Mouse (Mus musculus) cerebellum, adult (tissue): ENCODE results near the gene Jmjd1c.

ENCODE experiments used
- ATAC-seq: cut with Nextera tagmentation; 2 replicates; pipeline ENCODE4 v1.9.2; 2017; ENCODE audit warnings: mild to moderate bottlenecking, moderate library complexity, mixed read lengths; ENCODE audit not compliant: insufficient number of reproducible peaks, low FRiP score, low TSS enrichment

Gene Jmjd1c

DNA sequence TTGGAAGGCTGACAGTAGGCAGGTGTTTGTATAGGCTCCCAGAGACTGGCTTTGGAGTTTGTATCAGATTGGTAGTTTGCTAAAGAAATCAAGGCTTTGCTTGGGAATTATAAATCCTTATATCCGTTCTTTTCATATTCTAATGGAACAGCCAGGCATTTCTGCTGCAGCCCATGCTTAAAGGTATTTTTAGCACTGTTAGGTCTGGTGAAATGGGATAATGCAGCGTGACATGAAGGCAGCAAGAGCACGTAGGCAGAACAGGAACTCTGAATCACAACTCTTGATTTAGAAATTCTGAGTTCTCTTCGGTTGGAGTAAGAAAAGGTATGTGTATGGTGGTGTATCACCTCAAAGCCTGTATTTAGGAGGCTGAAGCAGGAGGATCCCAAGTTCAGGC, 28.2 kb downstream of the Jmjd1c start:
- ATAC-seq: no peak

DNA sequence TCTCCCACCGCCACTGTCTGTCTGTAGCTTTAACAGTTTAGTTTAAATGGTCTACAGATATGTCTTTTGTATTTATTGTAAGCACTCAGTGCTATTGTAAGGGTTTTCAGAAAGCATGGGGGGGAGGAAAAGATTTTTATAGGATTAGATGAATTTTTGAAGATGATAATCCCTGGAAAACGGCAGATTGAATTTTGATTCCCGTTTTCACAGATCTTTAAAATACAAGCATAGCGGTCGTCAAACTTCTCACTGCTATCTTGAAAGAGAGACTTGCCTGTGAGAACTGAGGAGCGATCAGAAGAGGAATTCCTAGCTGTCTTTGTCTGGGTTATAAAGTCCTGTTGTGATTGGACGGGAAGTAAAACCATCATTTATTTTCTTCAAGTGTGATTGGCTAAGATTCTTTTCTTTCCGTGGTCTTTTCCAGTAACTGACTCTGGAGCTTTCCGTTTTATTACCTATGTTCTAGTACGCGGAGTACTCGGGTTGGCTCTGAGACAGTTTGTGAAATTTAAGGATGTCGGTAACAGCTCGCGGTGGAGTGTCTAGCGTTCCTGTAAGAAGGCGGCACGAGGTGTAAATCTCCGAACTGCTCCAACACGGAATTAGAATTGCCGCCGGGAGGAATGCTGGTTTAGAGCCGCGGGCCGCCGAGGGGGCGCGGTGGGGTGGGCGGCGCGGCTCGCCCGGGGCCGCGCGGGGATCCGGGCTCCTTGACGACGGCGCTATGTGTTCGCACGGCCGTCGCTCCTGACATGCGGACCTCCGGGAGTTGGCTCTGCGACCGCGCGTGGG, 30.3 kb downstream of the Jmjd1c start:
- no peak for ATAC-seq

DNA sequence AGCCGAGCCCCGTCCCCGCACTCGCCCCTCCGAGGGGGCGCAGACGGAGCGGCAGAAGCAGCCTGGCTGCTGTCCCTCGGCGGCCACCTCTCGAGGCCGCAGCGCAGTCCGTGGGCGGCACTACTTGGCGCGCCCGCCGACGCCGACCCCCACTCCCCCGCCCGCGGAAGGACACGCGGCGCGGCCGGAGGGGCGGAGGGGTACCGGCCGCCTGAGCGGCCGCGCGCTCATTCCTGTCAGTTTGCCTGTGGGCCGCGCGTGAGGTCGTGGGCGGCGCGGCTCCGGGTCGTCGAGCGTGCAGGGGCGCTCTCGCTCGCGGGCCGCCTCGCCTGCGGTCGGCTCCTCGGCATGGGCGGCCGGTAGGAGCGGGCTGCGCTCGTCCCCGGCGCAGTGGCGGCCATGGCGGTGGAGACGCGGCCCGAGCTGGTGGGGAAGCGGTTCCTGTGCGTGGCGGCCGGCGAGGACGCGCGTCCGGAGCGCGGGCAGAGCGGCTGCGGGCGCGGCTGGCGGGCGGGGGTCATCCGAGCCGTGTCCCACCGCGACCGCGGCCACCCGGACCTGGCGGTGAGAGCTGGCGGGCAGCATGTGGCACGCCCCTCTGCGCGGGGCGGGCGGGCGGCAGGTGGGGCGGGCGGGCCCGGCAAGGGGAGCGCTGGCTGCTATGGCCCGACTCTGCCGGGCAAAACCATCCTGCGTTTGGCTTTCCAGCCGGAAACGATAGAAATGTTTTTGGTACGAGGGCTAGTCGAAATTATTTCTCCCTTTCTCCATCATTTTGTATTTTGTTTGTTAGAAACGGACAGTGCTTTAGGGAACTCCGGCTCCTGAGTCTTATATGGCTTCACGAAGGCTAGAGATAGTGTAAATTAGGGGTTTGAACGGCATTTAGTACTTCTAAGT, 31.2 kb downstream of the Jmjd1c start:
- ATAC-seq: peak; percentile 60; the same call in 1 of the 2 replicates

DNA sequence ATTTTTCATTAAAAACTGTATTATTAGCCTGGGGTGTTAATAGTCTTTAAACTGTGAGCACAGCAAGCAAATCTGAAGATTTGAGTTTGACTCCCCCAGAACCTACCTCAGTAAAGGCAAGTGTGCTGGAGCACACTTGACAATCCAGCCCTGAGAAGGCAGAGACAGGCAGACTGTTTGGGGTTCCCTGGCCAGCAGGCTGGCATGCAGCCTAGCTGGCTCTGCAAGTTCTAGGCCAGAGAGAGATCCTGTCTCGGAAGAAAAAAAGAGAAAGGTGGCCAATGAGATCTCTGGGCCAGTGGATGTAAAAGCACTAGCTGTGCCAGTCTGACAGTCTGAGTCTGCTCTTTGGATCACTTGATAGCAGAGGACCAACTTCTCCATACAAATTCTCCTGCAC, 33.6 kb downstream of the Jmjd1c start:
- peak; percentile 75 for ATAC-seq

DNA sequence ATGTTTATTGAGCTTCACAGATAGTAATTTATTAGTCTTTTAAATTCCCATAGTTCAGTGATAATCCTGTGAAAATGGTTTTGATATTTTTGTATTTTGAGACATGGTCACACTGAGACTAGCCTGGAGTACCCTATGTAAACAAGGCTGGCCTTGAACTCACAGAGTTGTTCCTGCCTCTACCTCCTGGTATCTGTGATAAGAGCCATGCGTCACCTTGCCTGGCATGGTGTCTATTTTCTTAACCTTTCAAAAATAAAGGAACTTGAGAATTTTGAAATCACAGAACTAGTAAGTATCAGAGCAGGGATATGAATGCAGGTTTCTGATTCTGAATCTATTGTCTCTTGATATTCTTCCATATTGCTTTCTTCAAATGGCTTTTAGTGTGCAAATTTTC, 35.8 kb downstream of the Jmjd1c start:
- ATAC-seq: no peak

DNA sequence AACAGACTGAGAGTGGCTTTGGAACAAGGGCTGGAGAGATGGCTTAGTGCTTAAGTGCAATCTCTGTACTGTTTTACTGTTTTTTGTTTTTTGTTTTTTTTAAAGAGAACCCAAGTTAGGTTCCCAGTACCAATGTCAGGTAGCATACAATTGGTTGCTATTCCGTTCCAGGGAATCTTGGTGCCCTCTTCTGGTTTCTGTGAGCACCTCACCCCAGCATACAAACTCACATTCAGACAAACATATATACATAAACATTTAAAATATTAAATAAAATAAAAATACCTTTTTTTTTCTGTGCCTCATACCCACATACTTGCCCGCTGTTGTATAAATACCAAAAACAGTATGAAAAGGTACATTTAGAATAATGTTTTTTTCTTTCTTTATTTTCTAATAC, 38.4 kb downstream of the Jmjd1c start:
- ATAC-seq: no peak

DNA sequence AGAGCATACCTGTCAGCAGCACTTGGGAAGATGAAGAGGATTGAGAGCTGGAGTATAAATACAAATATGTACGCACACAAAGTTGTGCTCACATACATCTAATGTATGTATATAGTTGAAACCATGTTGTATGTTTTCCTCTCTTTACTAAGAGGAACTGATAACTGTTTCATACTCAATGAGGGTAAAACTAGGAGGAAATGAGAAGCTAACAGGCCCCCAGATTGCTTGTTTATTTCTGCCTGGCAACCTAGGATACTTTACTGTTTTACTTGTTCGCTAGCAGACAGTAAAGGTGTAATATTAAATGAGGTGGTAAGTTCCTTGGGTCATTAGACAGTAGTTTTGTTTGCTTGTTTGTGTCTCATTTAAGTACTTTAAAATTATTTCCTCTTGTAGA, 41.5 kb downstream of the Jmjd1c start:
- no peak for ATAC-seq

DNA sequence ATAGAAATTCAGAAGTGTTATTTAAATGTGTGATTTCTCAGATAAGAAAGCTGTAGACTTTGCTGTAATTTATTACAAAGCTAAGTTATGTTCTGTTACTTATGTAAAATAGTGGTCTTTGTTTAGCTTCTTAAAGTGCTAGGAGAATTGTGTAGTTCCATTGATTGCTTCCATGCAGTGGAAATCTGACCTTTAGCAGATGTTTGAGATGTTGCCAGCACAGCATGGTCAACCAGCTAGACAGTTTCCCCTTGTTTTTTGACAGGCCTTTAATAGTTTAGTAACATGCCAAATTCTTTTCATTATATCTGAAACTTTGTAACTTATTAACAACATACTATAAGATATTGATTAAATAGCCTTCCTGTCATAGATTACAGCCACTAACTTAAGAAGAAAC, 47.7 kb downstream of the Jmjd1c start:
- ATAC-seq: no peak

DNA sequence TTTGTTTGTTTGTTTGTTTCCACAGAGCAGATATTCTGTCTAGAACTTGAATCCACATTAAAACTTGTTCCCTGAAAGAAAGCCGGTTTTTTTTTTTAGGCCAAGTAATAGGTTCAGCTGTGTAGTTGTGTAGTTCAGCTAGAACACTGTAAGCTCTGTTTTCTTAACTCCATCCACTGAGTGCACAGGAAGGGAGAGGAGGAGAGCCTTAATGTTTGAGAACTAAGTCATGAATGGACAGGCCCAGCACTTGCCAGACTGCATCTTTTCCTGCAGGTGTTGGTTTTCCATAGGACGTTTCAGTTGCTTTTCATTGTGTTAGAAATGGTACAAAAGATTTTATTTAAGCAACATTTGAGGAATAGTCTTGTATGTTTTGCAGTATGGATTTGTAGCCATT, 48.3 kb downstream of the Jmjd1c start:
- ATAC-seq: no peak

DNA sequence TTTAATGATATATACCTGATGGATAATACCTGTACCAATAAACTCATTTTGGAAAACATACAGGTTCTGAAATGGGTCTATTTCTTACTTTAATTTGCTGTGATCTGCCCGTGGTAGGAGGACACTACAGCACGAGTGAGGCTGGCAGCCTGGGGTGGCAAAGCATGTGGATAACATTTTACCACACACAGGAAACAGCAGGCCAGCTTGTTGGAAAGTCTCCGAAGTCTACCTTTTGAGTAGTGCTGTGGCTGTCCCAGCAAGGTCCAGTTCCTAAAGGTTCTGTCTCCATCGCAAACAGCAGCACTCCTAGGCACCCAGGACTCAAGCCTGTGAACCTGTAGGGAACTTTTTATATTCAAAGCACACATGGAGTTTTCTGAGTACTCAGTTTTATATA, 49.7 kb downstream of the Jmjd1c start:
- no peak for ATAC-seq

DNA sequence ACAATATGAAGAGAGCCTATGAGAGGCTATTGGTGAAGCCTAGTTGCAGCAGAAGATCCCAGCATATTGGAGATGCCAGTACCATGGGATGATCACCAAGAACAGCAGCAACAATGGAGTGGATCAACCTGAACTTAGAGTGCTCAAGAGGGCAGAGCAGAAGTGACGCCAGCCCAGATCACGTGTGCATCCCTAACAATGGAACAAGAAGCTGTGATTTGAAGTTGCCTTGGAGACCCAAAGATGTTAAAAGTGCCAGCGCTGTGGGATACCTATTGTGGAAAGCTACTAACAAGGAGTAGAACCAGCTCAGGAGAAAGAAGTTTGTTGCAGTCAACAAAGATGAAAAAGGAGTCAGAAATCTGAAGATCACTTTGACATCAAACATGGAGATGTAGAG, 55.8 kb downstream of the Jmjd1c start:
- ATAC-seq: no peak

DNA sequence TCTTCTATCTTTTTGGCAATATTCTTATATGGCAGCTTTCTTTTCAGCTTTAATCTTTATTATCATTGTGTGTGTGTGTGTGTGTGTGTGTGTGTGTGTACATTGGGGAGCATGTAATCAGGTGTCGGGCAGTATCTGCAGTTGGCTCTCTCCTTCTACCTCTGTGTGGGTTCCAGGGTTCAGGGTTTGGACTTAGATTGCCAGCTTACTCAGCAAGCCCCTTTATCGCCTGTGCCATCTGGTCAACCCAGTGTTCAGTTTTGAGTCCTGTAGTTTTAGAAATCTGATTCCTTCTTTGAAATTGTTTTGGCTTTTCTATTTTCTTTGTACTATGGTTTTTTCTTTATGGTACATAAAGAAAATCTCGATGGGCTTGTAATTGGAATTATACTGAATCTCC, 58.7 kb downstream of the Jmjd1c start:
- no peak for ATAC-seq

DNA sequence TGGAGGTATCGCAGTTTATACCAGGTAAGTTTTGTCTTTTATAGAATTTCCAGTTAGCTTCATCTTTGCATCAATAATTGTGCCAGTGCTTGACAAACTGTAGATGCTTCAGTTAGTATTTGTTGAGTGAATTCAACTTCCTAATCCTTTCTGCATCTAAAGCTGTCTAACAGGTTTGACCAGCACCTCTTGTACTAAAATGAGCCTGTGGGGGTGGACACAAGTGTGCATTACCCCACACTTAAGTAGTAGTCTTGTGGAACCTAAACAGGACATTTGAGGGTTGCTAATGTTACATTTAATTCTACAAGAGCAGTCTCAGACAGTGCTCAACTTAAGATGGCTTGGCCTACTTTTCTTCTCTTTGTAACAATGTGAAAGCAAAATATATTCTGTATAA, 78.1 kb downstream of the Jmjd1c start:
- ATAC-seq: no peak

DNA sequence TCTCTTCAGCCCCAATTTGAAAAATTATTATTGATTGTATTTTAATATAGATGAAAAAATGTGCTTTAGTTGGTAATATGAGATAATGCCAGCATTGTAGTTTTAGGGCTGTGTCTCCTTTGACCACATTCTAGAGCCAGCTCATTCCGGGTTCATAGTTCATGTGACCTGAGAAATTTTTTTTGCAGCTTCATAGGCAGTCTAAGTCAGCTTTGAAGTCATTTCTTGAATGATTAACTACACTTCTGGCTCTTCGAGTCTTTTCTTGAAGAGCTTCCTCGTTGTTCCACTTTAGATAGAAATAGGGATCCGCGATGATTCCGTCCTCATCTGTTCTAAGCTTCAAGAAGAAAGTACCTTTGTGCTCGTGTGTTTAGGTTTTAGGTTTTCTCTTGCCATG, 80.1 kb downstream of the Jmjd1c start:
- ATAC-seq: no peak

DNA sequence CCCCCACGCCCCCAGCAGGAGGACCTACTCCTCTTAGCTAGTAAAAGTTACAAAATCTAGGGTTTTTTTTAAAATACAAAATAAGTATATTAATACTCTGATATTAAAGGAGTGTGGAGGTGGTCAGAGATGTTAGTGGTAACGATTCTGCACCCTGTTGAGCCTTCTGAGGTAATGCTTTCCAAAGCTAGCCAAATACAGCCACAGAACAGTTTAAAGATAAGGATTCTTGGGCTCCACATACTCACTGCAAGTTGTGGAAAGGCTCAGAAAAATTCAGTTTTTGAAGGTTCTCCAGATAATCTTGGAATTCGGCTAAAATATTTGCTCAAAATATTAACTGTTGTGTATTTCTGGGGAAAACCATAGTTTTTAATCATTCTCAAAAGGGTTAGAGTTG, 81.0 kb downstream of the Jmjd1c start:
- ATAC-seq: no peak

DNA sequence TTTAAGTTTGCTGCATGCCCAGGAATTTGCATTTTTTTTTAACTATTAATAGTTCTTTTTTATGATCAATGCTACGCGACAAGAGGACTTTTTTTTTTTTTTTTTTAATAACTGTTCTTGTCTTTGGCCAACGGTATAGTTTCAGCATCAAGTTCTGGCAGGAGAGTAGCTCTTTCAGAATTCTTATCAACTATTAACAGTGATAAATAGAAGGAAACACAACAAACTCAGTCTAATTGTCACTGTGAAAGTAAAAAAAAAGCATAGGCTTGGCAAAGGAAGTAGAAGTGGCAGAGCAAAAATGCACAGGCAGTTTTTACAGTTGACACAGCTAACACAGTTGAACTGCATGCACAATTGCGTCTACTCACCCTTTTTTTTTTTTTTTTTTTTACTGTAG, 81.5 kb downstream of the Jmjd1c start:
- ATAC-seq: no peak

DNA sequence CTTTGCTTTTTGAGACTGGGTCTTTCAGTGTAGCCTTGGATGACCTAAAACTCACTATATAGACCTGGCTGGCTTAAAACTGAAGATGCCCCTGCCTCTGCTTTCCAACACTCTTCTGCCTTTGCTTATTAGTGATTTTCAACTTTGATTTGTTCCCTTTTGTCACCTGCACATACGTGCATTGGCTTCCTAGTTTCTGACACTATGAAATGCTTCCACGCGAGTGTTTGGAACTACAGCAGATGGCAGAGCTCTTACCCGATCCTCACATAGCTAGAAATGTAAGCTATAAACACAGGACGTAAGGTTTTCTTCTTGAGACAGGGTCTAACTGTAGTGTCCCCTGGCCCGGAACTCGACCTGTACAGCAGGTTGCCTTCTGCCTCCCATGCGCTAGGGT, 84.1 kb downstream of the Jmjd1c start:
- ATAC-seq: no peak

DNA sequence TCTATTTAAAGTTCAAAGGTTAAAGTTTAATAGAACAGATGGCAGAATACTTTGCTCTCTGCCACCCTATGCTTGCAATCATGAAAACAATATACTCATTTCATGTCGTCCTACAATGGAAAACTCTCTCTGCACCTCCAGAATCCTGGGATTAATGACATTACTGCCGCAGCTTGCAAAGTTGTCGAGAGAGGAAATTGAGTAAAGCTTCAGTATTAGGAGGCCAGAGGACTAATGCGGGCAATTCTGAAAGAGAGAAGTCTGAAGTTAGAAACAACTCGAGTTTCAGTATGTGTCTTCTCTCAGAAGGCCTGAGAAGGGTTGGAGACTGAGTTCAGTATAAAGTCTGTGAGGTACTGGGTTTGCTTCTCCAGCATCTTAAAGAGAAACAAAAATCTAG, 84.9 kb downstream of the Jmjd1c start:
- ATAC-seq: no peak

DNA sequence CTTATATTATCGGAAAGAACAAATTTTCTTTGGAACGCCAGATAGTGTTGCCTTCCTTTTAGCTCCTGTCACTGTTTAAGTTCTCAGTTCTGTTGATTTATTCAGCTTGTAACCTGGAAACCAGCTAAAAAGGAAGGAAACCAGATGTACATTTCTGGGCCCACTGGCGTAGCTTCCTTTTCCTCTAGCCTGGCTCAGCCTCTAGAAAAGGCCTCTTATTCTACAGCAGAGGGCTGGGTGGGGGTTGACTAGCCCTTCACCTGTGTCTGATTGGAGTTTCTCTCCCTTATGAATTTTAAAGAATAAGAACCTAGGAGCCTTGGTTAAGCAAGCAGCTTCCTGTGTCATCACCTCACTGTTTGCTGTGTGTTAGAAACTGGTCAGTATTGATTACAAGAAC, 86.7 kb downstream of the Jmjd1c start:
- ATAC-seq: no peak

DNA sequence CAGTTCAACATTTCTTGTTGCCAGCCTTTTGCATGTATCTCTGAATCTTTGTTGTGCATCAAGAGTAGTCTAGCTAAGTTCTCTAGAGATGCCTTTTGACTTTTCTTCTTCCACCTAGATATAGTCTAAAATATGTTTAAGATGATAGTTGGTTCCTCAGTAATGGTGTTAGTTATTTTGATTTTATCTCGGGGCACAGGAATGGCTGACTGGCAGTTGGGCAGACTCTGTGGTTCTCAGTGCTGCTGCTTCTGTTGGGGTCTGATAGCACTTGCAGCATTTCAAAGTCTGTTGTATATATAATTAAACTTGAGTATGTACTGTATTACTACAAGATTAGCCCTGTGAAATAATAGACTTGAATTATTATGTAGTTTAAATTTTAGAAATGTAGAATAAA, 87.2 kb downstream of the Jmjd1c start:
- ATAC-seq: no peak

DNA sequence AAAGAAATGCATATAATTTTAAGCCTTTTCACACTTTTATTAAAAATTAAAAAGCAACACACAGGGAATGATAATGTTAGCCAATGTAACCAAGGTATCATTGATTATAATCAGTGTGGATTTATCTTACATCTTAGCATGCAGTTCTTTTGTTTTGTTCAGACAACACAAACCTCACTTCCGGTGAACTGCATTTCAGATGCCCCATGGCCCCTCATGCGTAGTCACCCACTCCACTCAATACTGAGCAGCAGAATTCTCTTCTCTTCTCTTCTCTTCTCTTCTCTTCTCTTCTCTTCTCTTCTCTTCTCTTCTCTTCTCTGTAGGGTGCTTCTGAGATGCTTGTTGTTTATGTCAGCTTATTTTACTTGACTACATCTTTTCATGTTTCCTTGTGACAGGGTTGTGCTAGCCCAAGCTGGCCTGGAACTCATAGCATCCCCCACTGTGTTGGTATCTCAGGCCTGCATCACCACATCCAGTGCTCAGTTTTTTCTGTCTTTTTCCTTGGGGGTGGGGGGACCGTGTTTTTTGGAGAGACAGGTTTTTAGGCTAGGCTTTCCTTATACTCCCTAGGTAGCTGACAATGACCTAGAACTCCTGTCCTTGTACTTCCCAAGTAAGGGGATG, 88.6 kb downstream of the Jmjd1c start:
- no peak for ATAC-seq
